Mouse (Mus musculus) hindbrain, embryonic 15.5 days (tissue): ENCODE results near the gene Mutyh. TPM values are rescaled to one million over a fixed set of nuclear protein-coding genes. Genes with fewer than 3 reads are reported as not detected.

Source experiments
- ATAC-seq: fragments of 200-750 bp; cut with Nextera tagmentation; 2 replicates; pipeline ENCODE4 v1.8.0; 2017; ENCODE audit warnings: low read depth, moderate number of reproducible peaks, moderate TSS enrichment; ENCODE audit not compliant: low FRiP score
- H3K27ac ChIP-seq: fragments of 300-500 bp; sonication (generic); replicated peaks from 2 replicates; pipeline ENCODE4 v1.5.1; 2015; ENCODE audit warnings: mild to moderate bottlenecking, inconsistent platforms
- H3K27me3 ChIP-seq: fragments of 300-500 bp; sonication (generic); 2 replicates; pipeline ENCODE4 v1.6.1; 2015; ENCODE audit warnings: control low read depth, inconsistent platforms
- H3K36me3 ChIP-seq: fragments of 300-500 bp; sonication (generic); 2 replicates; pipeline ENCODE4 v1.6.1; 2015; ENCODE audit warnings: control low read depth, inconsistent platforms
- H3K4me1 ChIP-seq: fragments of 300-500 bp; sonication (generic); replicated peaks from 2 replicates; pipeline ENCODE4 v1.6.1; 2015; ENCODE audit warnings: control low read depth, inconsistent platforms
- H3K4me2 ChIP-seq: fragments of 300-500 bp; sonication (generic); 2 replicates; pipeline ENCODE4 v1.6.1; 2015; ENCODE audit warnings: moderate library complexity, mild to moderate bottlenecking, inconsistent platforms
- H3K4me3 ChIP-seq: fragments of 300-500 bp; sonication (generic); 2 replicates; pipeline ENCODE4 v1.5.1; 2015; ENCODE audit warnings: mild to moderate bottlenecking, inconsistent platforms
- H3K9ac ChIP-seq: fragments of 300-500 bp; sonication (generic); 2 replicates; pipeline ENCODE4 v1.6.1; 2015; ENCODE audit warnings: inconsistent platforms
- H3K9me3 ChIP-seq: fragments of 300-500 bp; sonication (generic); 2 replicates; pipeline ENCODE4 v1.6.1; 2016; ENCODE audit warnings: control low read depth, inconsistent platforms
- WGBS: fragments of 180-500 bp; shearing (Covaris S2); methylation state at CpG from one replicate; pipeline ENCODE4 v1.1.7; 2015; 5-methylcytosine and 5-hydroxymethylcytosine counted together
- polyA plus RNA-seq: library from polyadenylated mRNA; unstranded; fragments of >200 nt; fragmentation: Nextera tagmentation; extraction: Ambion mirVana; gene quantifications from 2 replicates; pipeline ENCODE4 v1.2.1, GENCODE M21; 2015

The Mutyh gene
- polyA plus RNA-seq, 1 experiment from 2014 or later = 7.4 TPM

- ATAC-seq = no peak
- no peak overlapping the region for H3K4me2 ChIP-seq
- WGBS = 10% methylated on average over 3 of the region's 3 CpGs
- H3K4me3 ChIP-seq = no peak overlapping the region
- H3K36me3 ChIP-seq = no peaks in the 10 kb centered on the region
- no peak overlapping the region for H3K9ac ChIP-seq
- H3K27me3 ChIP-seq = no peaks in the 10 kb centered on the region
- no peaks in the 10 kb centered on the region for H3K4me1 ChIP-seq
- H3K9me3 ChIP-seq = no peaks in the 10 kb centered on the region
- H3K27ac ChIP-seq = no peak overlapping the region
Measured at GRCm38 (mm10) chr4:116788956-116789355, 18.6 kb upstream of the Mutyh start.

- Histone ChIP-seq H3K27ac (no peak overlapping the region), H3K9ac (no peak overlapping the region), H3K4me2 (no peak overlapping the region), H3K4me3 (no peak overlapping the region), H3K36me3 (no peaks in the 10 kb centered on the region), H3K27me3 (no peaks in the 10 kb centered on the region), H3K4me1 (no peaks in the 10 kb centered on the region), H3K9me3 (no peaks in the 10 kb centered on the region)
- WGBS = 90% methylated on average over 8 of the region's 8 CpGs
- no peak for ATAC-seq
Measured at GRCm38 (mm10) chr4:116792453-116792852, 15.1 kb upstream of the Mutyh start.

GRCm38 (mm10) chr4:116794273-116794672, 13.2 kb upstream of the Mutyh start:
- Histone ChIP-seq H3K27me3 (no peaks in the 10 kb centered on the region), H3K36me3 (no peaks in the 10 kb centered on the region), H3K4me3 (no peak overlapping the region), H3K4me1 (no peaks in the 10 kb centered on the region), H3K9me3 (no peaks in the 10 kb centered on the region), H3K4me2 (no peak overlapping the region), H3K9ac (no peak overlapping the region), H3K27ac (no peak overlapping the region)
- no peak for ATAC-seq
- WGBS = 78% methylated on average over 2 of the region's 2 CpGs

- Histone ChIP-seq H3K4me3 (no peak overlapping the region), H3K27me3 (no peaks in the 10 kb centered on the region), H3K9me3 (no peaks in the 10 kb centered on the region), H3K9ac (no peak overlapping the region), H3K36me3 (no peaks in the 10 kb centered on the region), H3K4me1 (no peaks in the 10 kb centered on the region), H3K4me2 (no peak overlapping the region), H3K27ac (no peak overlapping the region)
- 53% methylated on average over 1 of the region's 1 CpGs for WGBS
- no peak for ATAC-seq
Measured at GRCm38 (mm10) chr4:116796442-116797110, 10.9 kb upstream of the Mutyh start.

GRCm38 (mm10) chr4:116799901-116800300, 7.6 kb upstream of the Mutyh start:
- no peak overlapping the region for H3K4me3 ChIP-seq
- WGBS = 39% methylated on average over 5 of the region's 5 CpGs
- H3K27me3 ChIP-seq = no peaks in the 10 kb centered on the region
- H3K9ac ChIP-seq = no peak overlapping the region
- no peak overlapping the region for H3K27ac ChIP-seq
- no peak for ATAC-seq
- no peaks in the 10 kb centered on the region for H3K9me3 ChIP-seq
- peaks cover 22% of the 10 kb centered on the region for H3K36me3 ChIP-seq
- no peaks in the 10 kb centered on the region for H3K4me1 ChIP-seq
- H3K4me2 ChIP-seq = no peak overlapping the region

- H3K27ac ChIP-seq = no peak overlapping the region
- ATAC-seq = no peak
- 87% methylated on average over 3 of the region's 3 CpGs for WGBS
- no peak overlapping the region for H3K9ac ChIP-seq
- no peaks in the 10 kb centered on the region for H3K27me3 ChIP-seq
- H3K9me3 ChIP-seq = no peaks in the 10 kb centered on the region
- no peak overlapping the region for H3K4me2 ChIP-seq
- H3K4me3 ChIP-seq = no peak overlapping the region
- H3K4me1 ChIP-seq = peaks cover 13% of the 10 kb centered on the region
- no peaks in the 10 kb centered on the region for H3K36me3 ChIP-seq
Measured at GRCm38 (mm10) chr4:116811012-116811411, 3.5 kb downstream of the Mutyh start.

- H3K36me3 ChIP-seq = no peaks in the 10 kb centered on the region
- H3K4me3 ChIP-seq = no peak overlapping the region
- no peak for ATAC-seq
- no peaks in the 10 kb centered on the region for H3K9me3 ChIP-seq
- H3K27me3 ChIP-seq = peaks cover 6% of the 10 kb centered on the region; the same call in 1 of the 2 replicates
- no peak overlapping the region for H3K27ac ChIP-seq
- no peak overlapping the region for H3K4me2 ChIP-seq
- no peak overlapping the region for H3K9ac ChIP-seq
- 83% methylated on average over 5 of the region's 5 CpGs for WGBS
- no peaks in the 10 kb centered on the region for H3K4me1 ChIP-seq
Measured at GRCm38 (mm10) chr4:116815276-116815675, 7.8 kb downstream of the Mutyh start.

- no peak overlapping the region for H3K4me2 ChIP-seq
- WGBS = 95% methylated on average over 6 of the region's 6 CpGs
- no peak overlapping the region for H3K27ac ChIP-seq
- peaks cover 13% of the 10 kb centered on the region for H3K4me1 ChIP-seq
- H3K36me3 ChIP-seq = no peaks in the 10 kb centered on the region
- peaks cover 23% of the 10 kb centered on the region; the same call in 1 of the 2 replicates for H3K27me3 ChIP-seq
- no peak for ATAC-seq
- no peak overlapping the region for H3K9ac ChIP-seq
- H3K9me3 ChIP-seq = no peaks in the 10 kb centered on the region
- H3K4me3 ChIP-seq = no peak overlapping the region
Measured at GRCm38 (mm10) chr4:116817486-116817885, 10.0 kb downstream of the Mutyh start.

- H3K9me3 ChIP-seq = no peaks in the 10 kb centered on the region
- peaks cover 26% of the 10 kb centered on the region; the same call in 1 of the 2 replicates for H3K27me3 ChIP-seq
- peak overlapping the region; percentile 79 for H3K4me2 ChIP-seq
- peak overlapping the region; percentile 26 for H3K9ac ChIP-seq
- H3K36me3 ChIP-seq = no peaks in the 10 kb centered on the region
- WGBS = 23% methylated on average over 32 of the region's 32 CpGs
- peaks cover 23% of the 10 kb centered on the region for H3K4me1 ChIP-seq
- H3K4me3 ChIP-seq = peak overlapping the region; percentile 39
- H3K27ac ChIP-seq = no peak overlapping the region
- ATAC-seq = peak; percentile 21; the same call in 1 of the 2 replicates
Measured at GRCm38 (mm10) chr4:116819968-116820901, 12.7 kb downstream of the Mutyh start.

GRCm38 (mm10) chr4:116820902-116821693, 13.6 kb downstream of the Mutyh start:
- peak; percentile 53 for ATAC-seq
- peaks cover 27% of the 10 kb centered on the region for H3K4me1 ChIP-seq
- no peaks in the 10 kb centered on the region for H3K9me3 ChIP-seq
- peak overlapping the region; percentile 39 for H3K4me3 ChIP-seq
- H3K36me3 ChIP-seq = no peaks in the 10 kb centered on the region
- H3K27ac ChIP-seq = no peak overlapping the region
- H3K4me2 ChIP-seq = peak overlapping the region; percentile 79
- H3K27me3 ChIP-seq = peaks cover 26% of the 10 kb centered on the region; the same call in 1 of the 2 replicates
- H3K9ac ChIP-seq = peak overlapping the region; percentile 26
- under 1% methylated on average over 51 of the region's 51 CpGs for WGBS

- 10% methylated on average over 9 of the region's 9 CpGs for WGBS
- Histone ChIP-seq H3K4me3 (peak within 1 kb of the TSS; percentile 39), H3K9ac (peak within 1 kb of the TSS; percentile 26), H3K4me2 (peak within 1 kb of the TSS; percentile 79), H3K4me1 (peaks cover 27% of the 10 kb centered on the region), H3K36me3 (no peaks in the 10 kb centered on the region), H3K27me3 (peaks cover 26% of the 10 kb centered on the region; the same call in 1 of the 2 replicates), H3K27ac (no peak within 1 kb of the TSS), H3K9me3 (no peaks in the 10 kb centered on the region)
- ATAC-seq = no peak
Measured at GRCm38 (mm10) chr4:116821694-116822016, 14.1 kb downstream of the Mutyh start, which contains the start of gene Hpdl. Hpdl (minus strand) TSS chr4:116821707.
